Mouse (Mus musculus) lung, embryonic 14.5 days (tissue): ENCODE measurements around the gene Xrcc1. TPM values are rescaled to one million over a fixed set of nuclear protein-coding genes. Genes with fewer than 3 reads are reported as not detected.
A peak's percentile ranks its signal among the peaks of the same experiment; 100 is the strongest.

ENCODE experiments used
- ATAC-seq: fragments of 200-750 bp; cut with Nextera tagmentation; 2 replicates; pipeline ENCODE4 v1.8.0; 2017; ENCODE audit warnings: mild to moderate bottlenecking, moderate TSS enrichment, moderate library complexity; ENCODE audit not compliant: insufficient read depth
- DNase-seq: peaks from one replicate; pipeline ENCODE4 v3.0.0-alpha.2; 2015
- H3K27ac ChIP-seq: fragments of 300-500 bp; sonication (generic); 2 replicates; pipeline ENCODE4 v1.5.1; 2014; ENCODE audit warnings: low read depth, mild to moderate bottlenecking, moderate library complexity
- H3K27me3 ChIP-seq: fragments of 300-500 bp; sonication (generic); 2 replicates; pipeline ENCODE4 v1.6.1; 2014; ENCODE audit warnings: low read length, control low read depth; ENCODE audit not compliant: insufficient read depth
- H3K36me3 ChIP-seq: fragments of 300-500 bp; sonication (generic); 2 replicates; pipeline ENCODE4 v1.6.1; 2014; ENCODE audit warnings: control low read depth; ENCODE audit not compliant: insufficient read depth
- H3K4me1 ChIP-seq: fragments of 300-500 bp; sonication (generic); 2 replicates; pipeline ENCODE4 v1.6.1; 2014; ENCODE audit warnings: antibody characterized with exemption, control low read depth; ENCODE audit not compliant: insufficient read depth
- H3K4me2 ChIP-seq: fragments of 300-500 bp; sonication (generic); 2 replicates; pipeline ENCODE4 v1.6.1; 2014; ENCODE audit warnings: mild to moderate bottlenecking
- H3K4me3 ChIP-seq: fragments of 300-500 bp; sonication (generic); 2 replicates; pipeline ENCODE4 v1.5.1; 2014; ENCODE audit warnings: low read depth, low read length
- H3K9ac ChIP-seq: fragments of 300-500 bp; sonication (generic); 2 replicates; pipeline ENCODE4 v1.6.1; 2014
- H3K9me3 ChIP-seq: fragments of 300-500 bp; sonication (generic); 2 replicates; pipeline ENCODE4 v1.6.1; 2016; ENCODE audit warnings: low read depth, low read length, control low read depth
- CTCF ChIP-seq: IDR thresholded peaks from 2 replicates; pipeline ENCODE4 v1.5.1; 2016; ENCODE audit warnings: antibody characterized with exemption, low read depth
- WGBS: fragments of 180-500 bp; shearing (Covaris S2); extraction: QIAGEN DNeasy Blood & Tissue Kit; methylation state at CpG from one replicate; pipeline ENCODE4 v1.1.7; 2014; 5-methylcytosine and 5-hydroxymethylcytosine counted together
- polyA plus RNA-seq: library from polyadenylated mRNA; unstranded; fragments of >200 nt; fragmentation: Nextera tagmentation; extraction: Ambion mirVana; gene quantifications from 2 replicates; pipeline ENCODE4 v1.2.1, GENCODE M21; 2014

Xrcc1 gene
- polyA plus RNA-seq, 1 experiment from 2014 or later, result 121 TPM

DNA sequence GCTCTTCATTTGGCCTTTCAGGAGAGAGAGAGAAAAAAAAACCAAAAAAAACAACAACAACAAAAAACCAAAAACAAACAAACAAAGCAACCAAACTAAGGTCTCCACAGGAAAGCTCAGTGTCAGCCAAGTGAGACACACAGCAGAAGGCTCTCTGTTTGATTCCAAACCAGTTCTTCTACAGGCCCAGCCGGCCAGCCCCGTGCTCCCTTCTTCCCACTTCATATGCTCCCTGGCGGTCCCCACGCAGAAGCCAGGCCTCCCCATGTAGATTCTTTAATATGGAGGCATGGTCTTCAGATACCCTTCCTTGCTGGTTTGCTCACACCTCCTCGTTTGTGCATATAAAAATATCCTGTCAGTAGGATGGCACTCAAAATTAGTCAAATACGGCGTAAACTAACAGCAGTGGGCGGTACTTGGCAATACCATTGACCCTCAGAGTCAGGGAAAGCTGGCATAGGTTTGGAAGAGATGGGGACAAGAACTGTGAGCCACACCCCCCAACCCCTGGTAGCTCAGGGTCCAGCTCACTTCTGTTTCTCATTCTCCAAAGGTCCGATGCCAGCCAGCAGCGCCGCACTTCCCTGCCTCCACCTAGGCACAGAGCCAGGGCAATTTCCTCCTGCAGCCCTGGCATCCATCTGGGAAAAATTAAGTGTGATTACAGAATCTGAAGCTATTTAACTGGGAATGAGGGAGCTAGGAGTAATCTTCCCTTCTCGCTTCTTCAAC lies 20.2 kb upstream of the Xrcc1 start:
- TF ChIP-seq CTCF, result no peak
- DNase-seq (no peak), ATAC-seq (no peak)
- H3K9ac ChIP-seq, result no peak overlapping the region
- 0 out of 2 replicates have a peak, but pooled peaks cover 2% of the 10 kb centered on the region for H3K4me1 ChIP-seq
- H3K27me3 ChIP-seq, result no peaks in the 10 kb centered on the region
- H3K4me3 ChIP-seq, result no peak overlapping the region
- H3K36me3 ChIP-seq, result no peaks in the 10 kb centered on the region
- H3K27ac ChIP-seq, result no peak overlapping the region
- H3K4me2 ChIP-seq, result no peak overlapping the region
- no peaks in the 10 kb centered on the region for H3K9me3 ChIP-seq
- WGBS, result 85% methylated on average over 12 of the region's 12 CpGs

DNA sequence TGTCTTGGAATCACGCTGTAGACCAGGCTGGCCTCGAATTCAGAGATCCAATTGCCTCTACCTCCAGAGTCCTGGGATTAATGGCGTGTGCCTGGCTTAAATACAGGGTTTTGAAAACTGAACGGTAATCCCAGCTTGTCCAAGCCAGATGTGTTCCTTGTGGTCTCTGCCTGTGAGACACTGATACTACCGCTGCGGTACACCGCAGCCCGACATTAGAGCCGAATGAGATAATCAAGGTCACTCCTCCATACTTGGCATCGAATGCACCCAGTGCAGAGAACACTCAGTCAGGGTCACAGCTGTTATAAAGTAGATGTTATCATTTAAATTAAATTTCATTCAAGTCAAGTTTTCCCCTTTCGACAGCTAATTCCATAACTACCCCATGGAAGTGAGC lies 17.2 kb upstream of the Xrcc1 start:
- Histone ChIP-seq H3K4me2 (no peak overlapping the region), H3K27ac (no peak overlapping the region), H3K36me3 (peaks cover 10% of the 10 kb centered on the region), H3K4me3 (no peak overlapping the region), H3K27me3 (no peaks in the 10 kb centered on the region), H3K9ac (no peak overlapping the region), H3K9me3 (no peaks in the 10 kb centered on the region), H3K4me1 (0 out of 2 replicates have a peak, but pooled peaks cover 2% of the 10 kb centered on the region)
- ATAC-seq, result no peak
- DNase-seq, result no peak
- no peak for TF ChIP-seq CTCF
- 91% methylated on average over 11 of the region's 11 CpGs for WGBS

DNA sequence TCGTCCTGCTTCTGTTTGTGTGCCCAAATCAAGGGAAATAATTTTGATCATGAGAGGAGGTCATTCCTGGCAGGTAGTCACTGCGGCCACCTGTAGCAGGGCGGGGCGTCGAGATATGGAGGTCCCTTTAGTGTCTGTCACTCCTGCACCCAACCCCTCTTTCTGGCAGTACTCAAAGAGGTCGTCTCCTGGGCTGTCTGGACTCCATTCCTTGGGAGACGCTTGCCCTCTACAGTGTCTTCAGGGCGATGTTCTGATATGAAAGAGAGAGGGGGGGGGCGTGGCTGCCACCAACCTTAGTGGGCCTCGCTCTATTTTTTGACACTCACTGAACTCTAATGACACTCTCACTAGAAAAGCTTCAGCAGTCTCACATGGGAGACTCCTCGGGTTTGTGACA lies 16.5 kb upstream of the Xrcc1 start:
- no peak for ATAC-seq
- peak overlapping the region; percentile 86; the same call in 1 of the 2 replicates for H3K27ac ChIP-seq
- TF ChIP-seq CTCF, result no peak

DNA sequence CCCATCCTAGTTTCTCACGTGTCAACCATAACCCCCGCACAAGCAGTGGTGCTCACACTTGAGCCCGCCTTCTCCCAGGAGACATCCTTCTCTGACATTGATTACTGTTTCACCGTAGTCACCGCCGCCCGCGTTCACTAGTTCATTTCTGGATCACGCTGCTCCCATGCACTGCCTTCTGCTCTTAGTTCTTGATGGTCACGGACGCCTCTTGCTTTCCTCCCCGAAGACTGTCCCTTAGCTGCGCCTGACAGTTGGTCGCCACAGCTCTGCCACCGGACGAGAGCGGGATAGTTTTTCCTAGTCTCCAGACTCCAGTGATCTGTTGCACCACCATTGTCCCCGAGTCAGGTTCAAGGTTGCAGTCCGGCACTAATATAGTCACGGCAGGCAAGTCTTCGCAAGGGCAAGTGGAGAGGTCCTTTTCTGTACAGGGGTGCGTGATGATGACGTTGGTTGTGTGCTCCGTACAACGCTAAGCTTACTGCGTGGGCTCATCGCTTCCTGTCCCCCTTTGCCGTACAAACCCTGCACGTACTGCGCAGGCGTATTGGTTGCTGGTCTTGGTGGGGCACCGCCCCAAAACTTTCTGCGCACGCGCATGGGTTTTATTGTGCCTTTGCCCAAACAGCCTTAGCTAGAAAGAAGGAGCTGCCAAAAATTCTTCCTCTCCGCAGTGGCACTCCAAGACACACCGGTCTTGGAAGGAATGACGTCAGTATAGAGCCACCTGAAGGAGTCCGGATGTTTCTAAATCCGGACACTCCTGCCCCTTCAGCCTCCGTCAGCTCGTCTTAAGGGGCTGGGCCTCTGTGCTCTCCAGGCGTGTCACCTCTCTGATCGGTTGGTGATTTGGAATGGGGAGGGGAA lies 15.8 kb upstream of the Xrcc1 start, which contains the start of gene Irgq:
Gene Irgq (plus strand): TSS at position 628 of the 870 bp plus-strand sequence.
- peak; percentile 95 for ATAC-seq
- WGBS, result under 1% methylated on average over 44 of the region's 44 CpGs
- H3K27me3 ChIP-seq, result no peaks in the 10 kb centered on the region

More for the DNA sequence above, 16.5 kb upstream of the Xrcc1 start:
- Histone ChIP-seq H3K4me2 (peak overlapping the region; percentile 77), H3K36me3 (peaks cover 15% of the 10 kb centered on the region), H3K27me3 (no peaks in the 10 kb centered on the region), H3K9me3 (no peaks in the 10 kb centered on the region), H3K4me1 (0 out of 2 replicates have a peak, but pooled peaks cover 2% of the 10 kb centered on the region), H3K4me3 (peak overlapping the region; percentile 61), H3K9ac (peak overlapping the region; percentile 68)
- WGBS, result 59% methylated on average over 11 of the region's 11 CpGs
- DNase-seq, result no peak

DNA sequence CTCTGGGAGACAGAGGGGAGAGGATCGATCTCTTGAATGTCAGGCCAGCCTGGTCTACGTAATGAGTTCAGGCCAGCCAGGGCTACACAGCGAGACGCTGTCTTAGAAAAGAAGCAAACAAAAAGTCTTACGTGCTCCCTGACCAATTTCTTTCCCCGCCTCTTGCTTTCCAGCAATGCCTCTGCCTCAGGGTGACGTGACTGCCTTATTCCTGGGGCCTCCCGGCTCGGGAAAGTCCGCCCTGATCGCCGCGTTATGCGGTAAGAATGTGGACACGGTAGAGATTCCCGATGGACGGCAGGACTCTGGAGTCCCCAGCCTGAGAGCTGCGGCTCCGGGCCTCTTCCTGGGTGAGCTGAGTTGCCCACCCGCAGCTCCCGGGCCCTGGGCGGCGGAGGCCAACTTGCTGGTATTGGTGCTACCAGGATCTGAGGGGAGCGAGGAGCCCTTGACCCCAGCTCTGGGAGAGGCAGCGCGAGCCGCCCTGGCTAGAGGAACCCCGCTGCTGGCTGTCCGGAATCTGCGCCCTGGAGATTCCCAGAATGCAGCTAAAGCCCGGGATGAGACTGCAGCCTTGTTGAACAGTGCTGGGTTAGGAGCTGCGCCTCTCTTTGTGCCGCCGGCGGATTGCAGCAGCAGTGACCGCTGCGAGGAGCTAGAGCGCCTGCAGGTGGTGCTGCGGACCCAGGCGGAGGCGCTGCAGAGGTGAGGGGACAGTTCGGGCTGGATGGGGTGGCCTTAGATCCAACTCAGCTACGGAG lies 14.7 kb upstream of the Xrcc1 start:
- Histone ChIP-seq H3K4me1 (0 out of 2 replicates have a peak, but pooled peaks cover 2% of the 10 kb centered on the region), H3K36me3 (peaks cover 33% of the 10 kb centered on the region), H3K9me3 (no peaks in the 10 kb centered on the region), H3K9ac (peak overlapping the region; percentile 83), H3K27ac (peak overlapping the region; percentile 81), H3K4me2 (peak overlapping the region; percentile 77), H3K4me3 (peak overlapping the region; percentile 61), H3K27me3 (no peaks in the 10 kb centered on the region)
- 1% methylated on average over 43 of the region's 43 CpGs for WGBS
- ATAC-seq (peak; percentile 66), DNase-seq (peak; percentile 88)
- TF ChIP-seq CTCF, result peak; percentile 85

More for the DNA sequence above, 15.8 kb upstream of the Xrcc1 start, which contains the start of gene Irgq:
- Histone ChIP-seq H3K4me2 (peak within 1 kb of the TSS; percentile 77), H3K9ac (peak within 1 kb of the TSS; percentile 83), H3K27ac (peak within 1 kb of the TSS; percentile 86), H3K9me3 (no peaks in the 10 kb centered on the region), H3K36me3 (peaks cover 22% of the 10 kb centered on the region), H3K4me1 (0 out of 2 replicates have a peak, but pooled peaks cover 2% of the 10 kb centered on the region), H3K4me3 (peak within 1 kb of the TSS; percentile 61)
- peak; percentile 100 for DNase-seq
- TF ChIP-seq CTCF, result no peak

DNA sequence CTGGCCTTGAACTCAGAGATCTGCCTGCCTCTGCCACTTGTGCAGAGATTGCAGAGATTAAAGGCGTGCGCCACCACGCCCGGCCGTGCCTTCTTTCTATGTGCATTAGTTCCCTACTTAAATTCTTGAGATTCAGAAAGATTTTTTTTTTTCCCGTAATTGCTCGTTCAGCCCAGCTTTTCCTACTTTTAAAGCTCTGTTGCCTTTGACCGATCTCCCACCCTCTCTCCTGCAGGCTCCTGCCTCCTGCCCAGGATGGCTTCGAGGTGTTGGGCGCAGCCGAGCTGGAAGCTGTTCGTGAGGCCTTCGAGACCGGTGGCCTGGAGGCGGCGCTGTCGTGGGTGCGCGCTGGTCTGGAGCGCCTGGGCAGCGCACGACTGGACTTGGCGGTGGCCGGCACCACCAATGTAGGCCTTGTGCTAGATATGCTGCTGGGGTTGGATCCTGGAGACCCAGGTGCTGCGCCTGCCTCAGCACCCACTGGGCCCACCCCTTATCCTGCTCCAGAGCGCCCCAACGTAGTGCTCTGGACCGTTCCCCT lies 13.0 kb upstream of the Xrcc1 start:
- TF ChIP-seq CTCF, result no peak
- Histone ChIP-seq H3K4me2 (no peak overlapping the region), H3K4me1 (0 out of 2 replicates have a peak, but pooled peaks cover 2% of the 10 kb centered on the region), H3K9ac (no peak overlapping the region; the same call in 1 of the 2 replicates), H3K4me3 (no peak overlapping the region), H3K27me3 (no peaks in the 10 kb centered on the region), H3K9me3 (no peaks in the 10 kb centered on the region), H3K27ac (no peak overlapping the region), H3K36me3 (peaks cover 33% of the 10 kb centered on the region)
- DNase-seq (no peak), ATAC-seq (no peak)
- 83% methylated on average over 28 of the region's 28 CpGs for WGBS
